Mouse (Mus musculus) bone marrow, adult 2 months (tissue): ENCODE results near the gene Atp8b5.

Experiments
- CTCF ChIP-seq: fragments of 200-500 bp; IDR thresholded peaks from 2 replicates; pipeline ENCODE4 v1.5.1; 2011; ENCODE audit warnings: low read length, control low read depth; ENCODE audit not compliant: control insufficient read depth, insufficient read depth
- POLR2A ChIP-seq: fragments of 200-500 bp; IDR thresholded peaks from 2 replicates; pipeline ENCODE4 v1.6.1; 2011; ENCODE audit warnings: low read depth, mild to moderate bottlenecking, control low read depth, low read length, borderline replicate concordance; ENCODE audit not compliant: control insufficient read depth

GRCm38 (mm10) chr4:43407071-43407920 lies 140.3 kb downstream of the Atp8b5 start:
- no peak for TF ChIP-seq CTCF
- no peak for TF ChIP-seq POLR2A
